Mouse (Mus musculus): ENCODE results near the gene Hoxd11. TPM values are rescaled to one million over a fixed set of nuclear protein-coding genes. Genes with fewer than 3 reads are reported as not detected.

Hoxd11 gene
- total RNA-seq, 2 experiments from 2014 or later: not detected

DNA sequence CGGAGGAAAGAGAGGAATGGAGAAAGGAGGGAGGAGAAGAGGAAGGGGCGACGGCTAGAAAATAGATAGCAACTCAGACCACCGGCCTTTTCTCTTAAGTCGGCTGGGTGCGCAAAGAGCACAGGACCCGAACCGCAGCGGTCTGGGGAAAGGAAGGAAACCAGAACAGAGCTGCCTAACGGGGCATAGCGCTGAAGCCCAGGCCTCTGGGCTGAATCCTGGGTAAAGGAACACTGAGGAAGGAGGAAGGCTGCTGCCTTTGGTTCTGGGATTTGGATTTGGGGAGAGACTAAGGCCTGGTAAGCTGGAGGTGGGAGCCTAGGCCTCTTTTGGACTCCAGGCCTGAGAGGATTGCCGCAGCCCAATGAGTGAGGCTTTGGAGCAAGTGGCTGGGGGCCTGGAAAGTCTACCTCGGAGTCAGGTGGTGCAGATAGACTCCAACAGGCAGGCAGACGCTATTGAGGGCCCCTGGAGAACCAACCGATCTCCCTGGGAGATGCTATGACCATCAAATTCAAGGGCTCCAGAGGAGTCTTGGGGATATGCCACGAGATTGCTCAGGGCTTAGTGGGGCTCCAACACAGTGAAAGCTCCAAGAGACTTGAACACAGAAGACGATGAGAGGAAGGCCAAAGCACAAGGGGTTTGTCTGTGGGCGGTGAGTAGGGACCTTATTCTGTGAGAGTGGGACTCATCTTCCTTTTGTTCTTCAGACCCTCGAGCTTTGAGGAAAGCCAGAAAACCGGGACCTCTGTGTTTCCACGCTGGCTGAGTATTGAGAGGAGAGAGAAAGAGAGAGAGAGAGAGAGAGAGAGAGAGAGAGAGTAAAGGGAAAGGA, 1.4 kb downstream of the Hoxd11 start:
- DNase-seq (ENCODE audit: low spot score in 2 of 2): no peak

DNA sequence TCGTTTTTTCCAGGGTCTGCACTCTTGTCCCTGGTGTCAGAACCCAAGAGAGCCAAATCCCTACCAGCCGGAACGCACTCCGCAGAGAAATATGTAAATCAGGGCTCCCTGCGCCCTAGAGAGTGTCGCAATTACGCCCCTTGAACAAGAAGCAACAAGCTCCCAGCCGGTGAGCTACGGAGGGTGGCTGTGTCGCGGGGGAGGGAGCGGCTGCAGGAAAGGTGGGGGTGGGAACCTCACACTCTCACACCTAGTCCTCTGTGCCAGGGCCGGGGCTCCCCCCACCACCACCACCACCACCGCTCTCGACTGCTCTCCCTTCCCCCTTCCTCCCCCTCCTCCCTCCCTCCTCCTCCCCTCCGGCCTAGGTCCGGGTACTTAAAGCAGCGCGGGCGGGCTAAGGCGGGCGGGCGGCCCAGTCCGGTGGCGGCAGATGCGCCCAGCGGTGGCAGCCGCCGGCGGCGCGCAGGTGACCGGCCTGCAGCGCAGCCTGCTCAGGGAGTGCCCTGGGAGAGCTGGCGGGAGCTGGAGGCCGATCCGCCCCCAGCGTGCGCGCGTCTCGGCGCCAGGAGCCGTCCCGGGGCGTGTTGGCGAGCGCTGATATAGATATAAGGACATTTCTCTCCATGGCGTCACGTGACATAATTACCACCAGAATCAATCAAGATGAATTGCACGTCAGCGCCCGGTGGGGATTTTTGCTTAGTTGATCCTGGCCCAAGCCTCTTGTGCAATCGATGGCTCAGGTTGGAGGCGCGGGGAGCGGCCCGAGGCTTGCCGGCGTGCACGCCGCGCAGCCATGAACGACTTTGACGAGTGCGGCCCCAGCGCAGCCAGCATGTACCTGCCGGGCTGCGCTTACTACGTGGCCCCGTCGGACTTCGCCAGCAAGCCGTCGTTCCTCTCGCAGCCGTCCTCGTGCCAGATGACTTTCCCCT, 2.5 kb downstream of the Hoxd11 start:
- no peak for DNase-seq (ENCODE audit: low spot score in 2 of 2)

- no peak for DNase-seq (ENCODE audit: low spot score in 2 of 2)
Observed at GRCm38 (mm10) chr2:74682796-74683195, 3.4 kb downstream of the Hoxd11 start.

GRCm38 (mm10) chr2:74683471-74683951, 4.2 kb downstream of the Hoxd11 start:
- DNase-seq (ENCODE audit: low spot score in 2 of 2): no peak

GRCm38 (mm10) chr2:74684106-74684505, 4.7 kb downstream of the Hoxd11 start:
- no peak for DNase-seq (ENCODE audit: low spot score in 2 of 2)

- no peak for DNase-seq (ENCODE audit: low spot score in 2 of 2)
Observed at GRCm38 (mm10) chr2:74685059-74685603, 5.8 kb downstream of the Hoxd11 start.

- DNase-seq (ENCODE audit: low spot score in 2 of 2): peak in 1 of 2 experiments; percentile 64
Observed at GRCm38 (mm10) chr2:74686301-74686987, 7.1 kb downstream of the Hoxd11 start.

DNA sequence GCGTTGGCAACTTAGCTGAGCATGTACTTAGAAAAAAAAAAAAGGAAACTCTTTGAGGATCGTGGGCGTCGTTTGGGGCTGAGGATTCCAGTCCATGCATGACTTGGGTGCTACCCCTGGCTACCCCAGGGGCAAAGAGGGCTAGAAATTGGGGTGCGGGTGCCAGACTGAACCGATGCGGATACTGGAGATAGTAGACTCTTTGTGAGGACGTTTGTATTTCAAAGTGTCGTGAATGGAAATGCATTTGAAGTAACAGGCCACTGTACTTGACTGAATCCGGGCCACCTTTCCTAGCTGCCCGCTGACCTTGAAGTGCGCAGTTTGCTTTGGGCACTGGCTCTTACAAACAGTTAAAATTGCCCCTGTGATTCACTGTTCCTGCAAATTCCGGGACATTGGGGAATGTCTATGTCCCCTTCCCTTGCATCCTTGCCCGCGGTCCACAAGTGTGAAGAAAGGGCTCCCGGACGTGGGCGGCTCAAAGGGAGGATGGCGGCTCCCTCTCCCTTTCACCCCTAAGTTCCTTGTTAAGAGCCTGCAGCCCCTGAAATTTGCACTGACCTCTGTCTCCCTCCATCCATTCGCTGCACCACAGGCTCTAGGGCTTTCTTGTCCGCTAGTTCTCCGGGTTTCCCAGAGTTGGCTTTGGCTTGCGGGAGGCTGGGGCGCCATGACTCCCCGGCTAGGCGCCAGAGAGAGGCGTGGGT, 7.8 kb downstream of the Hoxd11 start:
- DNase-seq (ENCODE audit: low spot score in 2 of 2): no peak

DNA sequence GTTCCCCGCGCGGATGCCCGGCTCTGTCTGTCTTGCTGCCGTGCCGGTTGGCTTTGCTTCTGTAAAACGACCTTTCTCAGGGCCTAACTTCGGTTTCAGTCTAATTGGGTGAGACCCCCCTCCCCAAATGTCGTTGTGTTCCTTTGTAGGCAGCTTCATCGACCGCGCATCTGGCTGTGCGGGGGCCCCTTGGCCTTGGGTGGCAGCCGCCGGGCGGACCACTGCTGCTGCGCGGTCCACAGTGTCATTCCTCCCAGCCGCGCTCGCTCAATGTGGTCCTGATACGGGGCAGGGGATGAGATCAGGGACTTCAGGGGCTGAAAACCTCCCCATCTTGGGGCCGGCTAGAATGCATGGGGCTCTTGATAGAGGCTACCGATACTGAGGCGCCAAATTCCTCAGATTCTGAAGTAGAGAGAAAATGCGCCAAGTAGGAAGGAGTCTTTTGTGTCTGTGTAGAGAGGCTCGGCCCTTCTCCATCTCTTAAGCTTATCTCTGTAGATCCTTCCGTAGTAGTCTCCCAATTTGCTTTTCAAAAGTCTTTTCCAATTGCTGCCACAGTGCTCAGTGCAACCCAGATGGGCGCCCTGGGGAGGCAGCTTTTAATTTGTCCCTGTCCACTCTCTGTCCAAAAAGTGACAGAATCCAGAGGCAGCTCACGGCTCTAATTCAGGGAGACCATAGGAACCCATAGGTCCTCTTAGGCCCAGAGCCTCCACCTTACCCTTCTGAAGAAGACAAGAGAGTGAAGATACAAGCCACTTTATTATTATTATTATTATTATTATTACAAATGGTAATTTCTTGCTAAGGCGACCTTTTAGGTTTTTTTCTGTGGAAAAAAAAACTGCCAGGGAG, 8.6 kb downstream of the Hoxd11 start:
- DNase-seq (ENCODE audit: low spot score in 2 of 2): no peak

DNA sequence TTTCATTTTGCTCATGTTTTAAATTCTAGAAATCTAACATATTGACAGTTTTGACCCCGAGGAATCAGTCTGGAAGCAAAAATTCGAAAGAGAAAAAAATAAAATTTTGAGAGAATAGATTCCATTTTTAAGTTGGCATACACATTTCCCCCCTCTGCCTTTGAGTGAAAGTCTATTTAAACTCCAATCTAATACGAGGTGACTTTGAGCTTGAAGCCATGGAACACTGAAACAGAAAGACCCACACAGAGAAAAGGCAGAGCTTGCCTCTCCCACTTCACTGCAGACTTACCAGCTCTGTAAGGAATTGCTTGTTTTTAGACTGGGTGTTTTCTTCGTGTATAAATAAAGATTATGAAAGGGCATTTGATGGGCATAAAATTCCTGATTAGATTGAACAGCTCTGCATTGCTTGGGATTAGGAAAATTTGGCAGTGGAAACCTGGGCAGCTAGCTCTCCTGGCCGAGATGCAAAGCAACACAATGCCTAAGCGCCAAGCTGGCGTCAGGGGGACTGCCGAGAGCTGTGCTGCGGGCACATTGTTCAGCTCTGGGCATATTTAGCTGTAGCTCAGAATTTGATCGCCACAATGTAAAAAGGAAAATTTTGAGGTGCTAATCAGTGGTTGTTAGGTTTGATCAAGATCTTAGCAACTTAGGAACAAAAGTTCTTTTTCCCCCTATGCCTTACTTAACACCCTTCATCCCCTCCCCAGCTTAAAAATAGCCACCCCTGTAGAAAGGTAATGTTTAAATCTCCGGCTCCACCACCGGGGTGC, 9.6 kb downstream of the Hoxd11 start:
- DNase-seq (ENCODE audit: low spot score in 2 of 2): no peak

DNA sequence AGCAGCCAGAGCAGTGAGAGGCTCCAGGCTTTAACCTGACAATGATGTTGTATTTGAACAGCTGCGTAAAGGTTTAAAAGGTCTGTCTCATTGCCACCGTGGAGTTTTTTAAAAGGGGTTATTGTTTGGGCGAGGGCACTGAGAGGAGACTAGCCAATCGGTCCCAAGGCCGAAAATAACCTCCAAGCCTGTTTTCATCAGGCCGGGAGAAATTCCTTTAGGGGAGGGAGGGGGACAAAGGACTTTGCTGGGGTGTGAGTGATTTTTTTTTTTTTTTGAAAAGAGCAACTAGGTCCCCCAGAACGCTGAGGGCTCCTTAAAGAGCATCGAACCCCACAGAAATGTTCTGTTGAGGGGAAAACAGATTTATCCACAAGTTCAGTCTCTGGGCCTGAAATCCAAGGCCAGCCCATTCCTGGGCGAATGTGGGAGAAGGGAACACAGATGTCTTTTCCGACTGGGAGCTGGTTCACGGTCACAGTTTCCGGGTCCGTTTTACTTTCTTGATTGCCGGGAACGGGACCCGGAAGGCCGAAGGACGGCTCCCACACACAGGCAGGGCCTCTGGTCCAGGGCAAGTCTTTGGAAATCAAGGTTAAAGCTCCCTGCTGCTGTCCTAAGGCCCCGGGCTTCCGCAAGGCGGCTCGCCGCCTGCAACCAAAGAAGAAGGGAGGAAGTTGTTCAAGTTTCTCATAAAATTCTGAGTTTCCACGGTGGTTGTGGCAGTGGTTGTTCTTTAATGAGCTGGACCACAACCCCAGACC, 10.4 kb downstream of the Hoxd11 start:
- DNase-seq (ENCODE audit: low spot score in 2 of 2): peak in 1 of 2 experiments; percentile 22

DNA sequence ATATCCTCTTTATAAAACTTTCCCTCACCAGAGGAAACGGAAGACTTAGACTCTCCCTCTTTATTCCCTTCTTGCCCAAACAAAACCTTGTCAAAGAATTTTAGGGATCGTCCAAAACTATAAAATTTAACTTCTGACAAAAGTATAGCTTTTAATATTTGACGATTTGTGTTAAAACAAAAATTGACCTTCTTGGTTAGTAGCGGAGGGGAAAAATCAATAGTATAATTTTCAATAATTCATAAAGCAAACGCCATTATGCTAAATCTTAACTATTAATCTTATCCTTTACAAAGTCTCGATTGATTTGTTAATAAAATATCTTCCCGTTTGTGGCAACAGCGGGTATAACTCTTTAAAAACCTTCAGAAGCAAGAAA, 11.0 kb downstream of the Hoxd11 start:
- DNase-seq (ENCODE audit: low spot score in 2 of 2): no peak

DNA sequence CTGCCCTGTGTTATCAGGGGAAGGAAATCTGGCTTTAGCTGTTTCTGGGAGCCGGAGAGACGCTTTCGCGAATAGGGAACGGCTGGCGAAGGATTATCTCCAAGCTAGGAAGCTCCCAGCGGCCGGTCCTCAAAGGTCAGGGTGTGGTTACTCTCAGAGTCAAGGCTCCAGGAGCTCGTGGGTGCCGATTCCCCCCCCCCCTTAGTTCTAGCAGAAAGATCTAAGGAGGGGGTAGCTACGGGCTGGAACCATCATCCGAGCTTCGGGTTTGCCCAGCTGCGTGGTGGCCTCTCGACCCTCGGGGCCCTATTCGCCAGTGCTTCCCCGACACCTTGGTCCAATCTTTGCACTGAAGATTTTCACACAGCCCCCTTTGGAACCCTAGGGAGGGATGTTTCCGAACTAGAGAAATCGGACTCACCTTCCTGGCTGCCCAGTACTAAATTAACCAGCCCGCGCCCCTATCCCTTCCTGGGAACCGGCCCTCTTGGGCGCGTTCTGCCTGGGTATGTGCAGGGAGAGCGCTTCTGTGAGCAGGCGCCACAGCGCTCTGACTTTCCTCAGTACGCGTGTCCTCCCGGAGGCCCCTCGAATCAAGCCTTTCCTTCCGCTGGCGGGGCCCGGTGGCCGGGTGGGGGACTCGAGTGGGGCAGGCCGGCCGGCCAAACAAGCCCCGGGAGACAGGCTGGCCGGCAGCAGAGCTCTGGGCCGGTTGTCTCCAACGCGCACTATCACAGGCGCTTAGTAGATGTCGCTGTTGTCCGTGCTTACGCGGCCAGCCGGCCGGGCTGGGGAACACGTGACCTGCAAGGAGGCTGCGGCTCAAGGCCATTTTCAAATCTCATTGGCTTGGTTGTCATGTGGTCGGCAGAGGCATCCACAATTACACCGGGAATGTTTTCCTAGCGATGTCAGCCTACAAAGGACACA, 11.9 kb downstream of the Hoxd11 start, which contains the start of gene Hoxd10:
Gene Hoxd10 (plus strand): TSS at position 903 of the 930 bp plus-strand sequence.
- DNase-seq (ENCODE audit: low spot score in 2 of 2): peak in 1 of 2 experiments; percentile 20

DNA sequence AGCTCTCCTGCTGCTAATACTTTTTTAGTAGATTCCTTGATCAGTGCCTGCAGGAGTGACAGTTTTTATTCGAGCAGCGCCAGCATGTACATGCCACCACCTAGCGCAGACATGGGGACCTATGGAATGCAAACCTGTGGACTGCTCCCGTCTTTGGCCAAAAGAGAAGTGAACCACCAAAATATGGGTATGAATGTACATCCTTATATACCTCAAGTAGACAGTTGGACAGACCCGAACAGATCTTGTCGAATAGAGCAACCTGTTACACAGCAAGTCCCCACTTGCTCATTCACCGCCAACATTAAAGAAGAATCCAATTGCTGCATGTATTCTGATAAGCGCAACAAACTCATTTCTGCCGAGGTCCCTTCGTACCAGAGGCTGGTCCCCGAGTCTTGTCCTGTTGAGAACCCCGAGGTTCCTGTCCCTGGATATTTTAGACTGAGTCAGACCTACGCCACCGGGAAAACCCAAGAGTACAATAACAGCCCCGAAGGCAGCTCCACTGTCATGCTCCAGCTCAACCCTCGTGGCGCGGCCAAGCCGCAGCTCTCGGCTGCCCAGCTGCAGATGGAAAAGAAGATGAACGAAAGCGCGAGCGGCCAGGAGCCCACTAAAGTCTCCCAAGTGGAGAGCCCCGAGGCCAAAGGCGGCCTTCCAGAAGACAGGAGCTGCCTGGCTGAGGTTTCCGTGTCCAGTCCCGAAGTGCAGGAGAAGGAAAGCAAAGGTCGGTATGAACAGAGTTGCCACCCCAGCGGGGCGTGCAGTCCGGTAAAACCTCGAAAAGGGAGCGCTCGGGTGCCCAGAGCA, 12.8 kb downstream of the Hoxd11 start:
- no peak for DNase-seq (ENCODE audit: low spot score in 2 of 2)

DNA sequence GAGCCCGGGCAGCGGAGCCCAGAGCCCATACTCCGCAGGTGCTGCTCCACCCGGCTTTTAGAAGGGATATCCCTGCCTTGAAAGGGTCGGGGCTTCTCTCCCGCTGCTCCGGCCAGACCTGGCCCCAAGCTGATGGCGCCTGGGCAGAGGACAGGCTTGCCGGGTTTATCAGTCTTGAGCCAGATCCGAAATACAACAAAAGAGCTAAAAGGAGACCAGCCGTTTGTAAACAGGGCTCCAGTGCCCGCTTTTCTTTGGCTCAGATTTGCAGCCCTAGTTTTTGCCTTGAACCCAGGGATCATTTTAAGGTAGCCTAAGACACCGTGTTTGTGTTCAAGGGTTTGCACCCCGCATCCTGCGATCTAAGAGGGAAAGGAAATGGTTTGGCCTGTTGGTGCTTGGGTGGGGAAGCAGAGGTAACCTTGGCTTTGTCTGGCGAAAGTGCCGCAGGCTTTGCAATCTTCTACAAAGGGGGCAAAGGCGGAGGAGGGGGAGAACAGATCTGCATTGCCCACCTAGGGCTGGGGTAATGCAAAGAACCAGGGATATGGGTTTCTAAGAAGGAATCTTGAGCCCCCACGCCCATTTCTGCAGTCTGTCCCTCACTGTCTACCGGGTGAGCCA, 13.6 kb downstream of the Hoxd11 start:
- DNase-seq (ENCODE audit: low spot score in 2 of 2): no peak
